Mouse (Mus musculus) CH12.LX (cell line): Measurements from ENCODE around the gene Ina. TPM values are rescaled to one million over a fixed set of nuclear protein-coding genes. Genes with fewer than 3 reads are reported as not detected.
"Not testable (repeated sequence)": the region's sequence is repeated elsewhere in the genome, so short reads cannot be mapped to it uniquely, and the experiment has no call there.

Source experiments
- DNase-seq: peaks from one replicate; pipeline ENCODE4 v3.0.0-alpha.2; 2013; ENCODE audit errors: extremely low read depth
- H3K27ac ChIP-seq: 2 replicates; pipeline ENCODE4 v1.5.1; 2012; ENCODE audit warnings: low read depth, mild to moderate bottlenecking, control low read depth, moderate library complexity; ENCODE audit not compliant: insufficient read depth
- H3K27me3 ChIP-seq: replicated peaks from 2 replicates; pipeline ENCODE3; 2012; ENCODE audit warnings: inconsistent platforms
- H3K36me3 ChIP-seq, 2 experiments: replicated peaks in 1 of 2; 2 replicates each; pipeline versions ENCODE3 to v1.6.1; 2012; ENCODE audit warnings: inconsistent platforms in 1 of 2, low read length in 1 of 2, mild to moderate bottlenecking in 1 of 2, mixed read lengths in 1 of 2, moderate library complexity in 1 of 2; ENCODE audit not compliant: control insufficient read depth in 1 of 2, insufficient read depth in 1 of 2
- H3K4me1 ChIP-seq, 2 experiments: 2 replicates each; pipeline ENCODE4 v1.6.1; 2012; ENCODE audit warnings: inconsistent platforms in 1 of 2, moderate library complexity in 1 of 2; ENCODE audit not compliant: insufficient read depth in 2 of 2, control insufficient read depth in 1 of 2
- H3K4me2 ChIP-seq: 2 replicates; pipeline ENCODE4 v1.6.1; 2012; ENCODE audit warnings: low read depth, mild to moderate bottlenecking, control low read depth; ENCODE audit not compliant: poor library complexity, insufficient read depth, severe bottlenecking
- H3K4me3 ChIP-seq, 3 experiments: fragments of 150-350 bp in 1 of 3; sonication (generic) in 1 of 3; replicated peaks in 1 of 3; 2 replicates each; pipeline versions ENCODE3 to v1.5.1; 2011 to 2012; ENCODE audit warnings: low read depth in 2 of 3, low read length in 2 of 3, mild to moderate bottlenecking in 2 of 3, moderate library complexity in 2 of 3, control low read depth in 1 of 3, improper control_type of control experiment in 1 of 3, inconsistent platforms in 1 of 3, mixed read lengths in 1 of 3; ENCODE audit not compliant: poor library complexity in 1 of 3
- H3K79me2 ChIP-seq: replicated peaks from 2 replicates; pipeline ENCODE4 v1.6.1; 2012; ENCODE audit warnings: mild to moderate bottlenecking, moderate library complexity; ENCODE audit not compliant: control insufficient read depth, poor library complexity, insufficient read depth, severe bottlenecking; ENCODE audit errors: extremely low read depth
- H3K9ac ChIP-seq: 2 replicates; pipeline ENCODE4 v1.6.1; 2012; ENCODE audit warnings: low read depth, mild to moderate bottlenecking, control low read depth, moderate library complexity; ENCODE audit not compliant: insufficient read depth
- H3K9me3 ChIP-seq: replicated peaks from 2 replicates; pipeline ENCODE3; 2012; ENCODE audit warnings: low read length, inconsistent platforms, mixed read lengths
- BHLHE40 ChIP-seq: IDR thresholded peaks from 2 replicates; pipeline ENCODE4 v1.6.1; 2011; ENCODE audit warnings: mild to moderate bottlenecking, low read depth, low read length, improper control_type of control experiment
- CHD2 ChIP-seq: IDR thresholded peaks from 2 replicates; pipeline ENCODE4 v1.6.1; 2011; ENCODE audit warnings: low read length, improper control_type of control experiment
- CTCF ChIP-seq, 2 experiments: IDR thresholded peaks in 1 of 2; conservative IDR thresholded peaks in 1 of 2; 2 replicates each; pipeline ENCODE4 v1.5.1; 2011 to 2012; ENCODE audit warnings: low read depth in 2 of 2, low read length in 2 of 2, improper control_type of control experiment in 1 of 2, inconsistent platforms in 1 of 2, mild to moderate bottlenecking in 1 of 2, moderate library complexity in 1 of 2
- ELF1 ChIP-seq: IDR thresholded peaks from 2 replicates; pipeline ENCODE4 v1.6.1; 2014; ENCODE audit warnings: low read depth, mild to moderate bottlenecking, inconsistent platforms, low read length, improper control_type of control experiment
- ETS1 ChIP-seq: conservative IDR thresholded peaks from 2 replicates; pipeline ENCODE4 v1.6.1; 2012; ENCODE audit warnings: low read depth, mild to moderate bottlenecking, inconsistent platforms, low read length, improper control_type of control experiment, moderate library complexity
- IRF4 ChIP-seq: IDR thresholded peaks from 2 replicates; pipeline ENCODE4 v1.6.1; 2014; ENCODE audit warnings: low read depth, mild to moderate bottlenecking, inconsistent platforms, low read length, improper control_type of control experiment
- KAT2A ChIP-seq: IDR thresholded peaks from 2 replicates; pipeline ENCODE4 v1.6.1; 2012; ENCODE audit warnings: low read length, improper control_type of control experiment, inconsistent platforms; ENCODE audit not compliant: insufficient replicate concordance
- MAX ChIP-seq: IDR thresholded peaks from 2 replicates; pipeline ENCODE4 v1.6.1; 2011; ENCODE audit warnings: low read length, improper control_type of control experiment
- MAZ ChIP-seq: IDR thresholded peaks from 2 replicates; pipeline ENCODE4 v1.6.1; 2012; ENCODE audit warnings: low read depth, mild to moderate bottlenecking, inconsistent platforms, low read length, improper control_type of control experiment, moderate library complexity
- NELFE ChIP-seq: IDR thresholded peaks from 2 replicates; pipeline ENCODE4 v1.6.1; 2011; ENCODE audit warnings: low read depth, low read length, improper control_type of control experiment
- NRF1 ChIP-seq: IDR thresholded peaks from 2 replicates; pipeline ENCODE4 v1.6.1; 2014; ENCODE audit warnings: low read depth, mild to moderate bottlenecking, inconsistent platforms, low read length, improper control_type of control experiment, moderate library complexity
- POLR2A ChIP-seq: IDR thresholded peaks from 2 replicates; pipeline ENCODE4 v1.6.1; 2011; ENCODE audit warnings: low read depth, mild to moderate bottlenecking, improper control_type of control experiment, low read length
- RAD21 ChIP-seq: IDR thresholded peaks from 2 replicates; pipeline ENCODE4 v1.6.1; 2011; ENCODE audit warnings: low read depth, mild to moderate bottlenecking, low read length, improper control_type of control experiment, moderate library complexity
- SMC3 ChIP-seq: IDR thresholded peaks from 2 replicates; pipeline ENCODE4 v1.6.1; 2011; ENCODE audit warnings: low read depth, low read length, improper control_type of control experiment
- USF2 ChIP-seq: conservative IDR thresholded peaks from 2 replicates; pipeline ENCODE4 v1.6.1; 2011; ENCODE audit warnings: low read depth, low read length, improper control_type of control experiment
- ZC3H11A ChIP-seq: IDR thresholded peaks from 2 replicates; pipeline ENCODE4 v1.6.1; 2012; ENCODE audit warnings: low read depth, mild to moderate bottlenecking, inconsistent platforms, low read length, improper control_type of control experiment
- ZKSCAN1 ChIP-seq: IDR thresholded peaks from 2 replicates; pipeline ENCODE4 v1.6.1; 2012; ENCODE audit warnings: low read depth, inconsistent platforms, low read length, improper control_type of control experiment, borderline replicate concordance
- ZMIZ1 ChIP-seq: IDR thresholded peaks from 2 replicates; pipeline ENCODE4 v1.6.1; 2012; ENCODE audit warnings: low read depth, mild to moderate bottlenecking, inconsistent platforms, low read length, improper control_type of control experiment
- dilution Hi-C: fragments of 300-500 bp; cut with MboI; formaldehyde crosslinking; loops from 2 replicates; pipeline ENCODE4 v1.14.3; 2020; ENCODE audit warnings: low sequenced_read_pairs; ENCODE audit not compliant: extremely low pct_unique_long_range_greater_than_20kb, extremely low pct_ligation_motif_present
- in situ Hi-C: fragments of 300-500 bp; cut with MboI; formaldehyde crosslinking; loops from 3 replicates; pipeline ENCODE4 v1.14.3; 2019; ENCODE audit warnings: low sequenced_read_pairs, low pct_ligation_motif_present, low pct_unique_long_range_greater_than_20kb, mixed read lengths
- polyA plus RNA-seq: library from polyadenylated mRNA; unstranded; fragments of >175 nt; gene quantifications from 2 replicates; pipeline ENCODE4 v1.2.1, GENCODE M21; 2012; ENCODE audit warnings: low read depth; ENCODE audit not compliant: insufficient read length
- total RNA-seq, 2 experiments: library from RNA; depleted of rRNA; stranded (reverse); fragments of 300-350 nt in 1 of 2; fragments of >200 nt in 1 of 2; gene quantifications; 2 replicates each; pipeline ENCODE4 v1.2.3; 2012 to 2014

The Ina gene
- total and polyA plus RNA-seq, 3 experiments = not detected

GRCm38 (mm10) chr19:46992329-46992728, 22.2 kb upstream of the Ina start:
- H3K36me3 ChIP-seq, H3K9ac ChIP-seq, H3K27me3 ChIP-seq, H3K4me2 ChIP-seq, DNase-seq, H3K9me3 ChIP-seq, H3K79me2 ChIP-seq, dilution Hi-C loops, H3K4me3 ChIP-seq, H3K27ac ChIP-seq: not testable (repeated sequence)
- H3K4me1 ChIP-seq = peaks cover 8 to 16% of the 10 kb centered on the region in 2 experiments
- in situ Hi-C loops = loop anchor here (10.0 kb wide), 1 partner anchor 318 kb away; the partner anchor contains the start of gene Cyp17a1
- peak in 1 of 2 experiments; percentile 26; a peak in 2 of 4 replicates for TF ChIP-seq CTCF (conservative IDR thresholded peaks at IDR 0.05 in 1 of 2, IDR thresholded peaks at IDR 0.05 in 1 of 2; ENCODE audit: low read depth in 2 of 2, low read length in 2 of 2)

GRCm38 (mm10) chr19:46996095-46996494, 18.4 kb upstream of the Ina start:
- in situ Hi-C loops = loop anchor here (10.0 kb wide), 1 partner anchor 321 kb away; the partner anchor contains the start of gene Cyp17a1
- TF ChIP-seq ZKSCAN1 = no peak
- TF ChIP-seq ZC3H11A = no peak
- TF ChIP-seq ELF1 = no peak
- TF ChIP-seq RAD21 = no peak
- TF ChIP-seq BHLHE40 = no peak
- no peak for TF ChIP-seq MAZ
- TF ChIP-seq ETS1 = no peak
- no peak for TF ChIP-seq CHD2
- TF ChIP-seq MAX = no peak
- TF ChIP-seq USF2 = no peak
- TF ChIP-seq SMC3 = no peak
- TF ChIP-seq ZMIZ1 = no peak
- TF ChIP-seq POLR2A = no peak
- TF ChIP-seq KAT2A = no peak
- no peak for TF ChIP-seq NELFE
- no peak for TF ChIP-seq IRF4
- TF ChIP-seq NRF1 = no peak
- H3K9ac ChIP-seq = no peak overlapping the region
- H3K9me3 ChIP-seq = no peaks in the 10 kb centered on the region
- peaks cover 0 to 10% of the 10 kb centered on the region in 2 experiments; a peak in 2 of 4 replicates for H3K4me1 ChIP-seq
- H3K4me2 ChIP-seq = no peak overlapping the region
- H3K27me3 ChIP-seq = no peaks in the 10 kb centered on the region
- no peak overlapping the region for H3K4me3 ChIP-seq
- DNase-seq = no peak
- no peaks in the 10 kb centered on the region for H3K79me2 ChIP-seq
- dilution Hi-C loops = no loop called here
- H3K27ac ChIP-seq = no peak overlapping the region
- no peaks in the 10 kb centered on the region for H3K36me3 ChIP-seq
